Mouse (Mus musculus) ES-E14 (cell line): ENCODE measurements around the gene Zcchc3. TPM values are rescaled to one million over a fixed set of nuclear protein-coding genes. Genes with fewer than 3 reads are reported as not detected.

Source experiments
- DNase-seq: peaks from one replicate; pipeline ENCODE4 v3.0.0-alpha.2; 2013; ENCODE audit warnings: low read depth, low spot score
- H3K27ac ChIP-seq: 2 replicates; pipeline ENCODE4 v1.5.1; 2012; ENCODE audit warnings: low read depth, mild to moderate bottlenecking, low read length, moderate library complexity, mixed read lengths; ENCODE audit not compliant: poor library complexity, insufficient read depth, severe bottlenecking
- H3K36me3 ChIP-seq: 2 replicates; pipeline ENCODE4 v1.6.1; 2012; ENCODE audit warnings: mild to moderate bottlenecking, low read length, moderate library complexity, mixed read lengths; ENCODE audit not compliant: control insufficient read depth, poor library complexity, insufficient read depth, severe bottlenecking
- H3K4me1 ChIP-seq, 2 experiments: fragments of 150-350 bp in 1 of 2; sonication (generic) in 1 of 2; 2 replicates each; pipeline ENCODE4 v1.6.1; 2012; ENCODE audit warnings: low read length in 2 of 2, mild to moderate bottlenecking in 1 of 2, mixed read lengths in 1 of 2; ENCODE audit not compliant: control insufficient read depth in 2 of 2, insufficient read depth in 2 of 2, poor library complexity in 1 of 2
- H3K4me3 ChIP-seq, 2 experiments: fragments of 150-350 bp in 1 of 2; sonication (generic) in 1 of 2; 2 replicates each; pipeline ENCODE4 v1.5.1; 2012; ENCODE audit warnings: low read length in 2 of 2, low read depth in 1 of 2, mild to moderate bottlenecking in 1 of 2, mixed read lengths in 1 of 2; ENCODE audit not compliant: insufficient read depth in 1 of 2, poor library complexity in 1 of 2, severe bottlenecking in 1 of 2
- H3K9ac ChIP-seq: 2 replicates; pipeline ENCODE4 v1.6.1; 2012; ENCODE audit warnings: low read depth, mild to moderate bottlenecking, low read length, mixed read lengths; ENCODE audit not compliant: poor library complexity, insufficient read depth, severe bottlenecking
- H3K9me3 ChIP-seq: fragments of 150-350 bp; sonication (generic); 2 replicates; pipeline ENCODE4 v1.6.1; 2012; ENCODE audit warnings: low read depth, mild to moderate bottlenecking, low read length; ENCODE audit not compliant: control insufficient read depth, insufficient read depth
- CHD2 ChIP-seq: IDR thresholded peaks from 2 replicates; pipeline ENCODE4 v1.6.1; 2014; ENCODE audit warnings: mild to moderate bottlenecking, low read depth, low read length, inconsistent platforms
- HCFC1 ChIP-seq: IDR thresholded peaks from 2 replicates; pipeline ENCODE4 v1.6.1; 2012; ENCODE audit warnings: low read length, inconsistent platforms, borderline replicate concordance; ENCODE audit not compliant: insufficient read depth
- MAFK ChIP-seq: IDR thresholded peaks from 2 replicates; pipeline ENCODE4 v1.6.1; 2014; ENCODE audit warnings: mild to moderate bottlenecking, low read depth, low read length, inconsistent platforms; ENCODE audit not compliant: insufficient read depth
- ZC3H11A ChIP-seq: IDR thresholded peaks from 2 replicates; pipeline ENCODE4 v1.6.1; 2012; ENCODE audit warnings: low read depth, mild to moderate bottlenecking, inconsistent platforms, low read length, borderline replicate concordance
- ZNF384 ChIP-seq: IDR thresholded peaks from 2 replicates; pipeline ENCODE4 v1.6.1; 2012; ENCODE audit warnings: low read depth, low read length, inconsistent platforms
- in situ Hi-C, 2 experiments: fragments of 600-800 bp; cut with MboI; formaldehyde crosslinking; loops; one replicate each; pipeline ENCODE4 v1.15.1; 2025; ENCODE audit warnings: low sequenced_read_pairs in 2 of 2, inconsistent platforms in 1 of 2; ENCODE audit not compliant: unreplicated experiment in 2 of 2
- total RNA-seq: library from RNA; depleted of rRNA; stranded (reverse); fragments of 300-350 nt; gene quantifications from 2 replicates; pipeline ENCODE4 v1.2.3, GENCODE M21; 2012

Gene Zcchc3
- total RNA-seq, 1 experiment = 21.4 TPM

GRCm38 (mm10) chr2:152384191-152384590 lies 30.6 kb downstream of the Zcchc3 start:
- Histone ChIP-seq H3K4me1 (peaks cover 0 to 5% of the 10 kb centered on the region in 2 experiments; a peak in 1 of 4 replicates), H3K9me3 (no peaks in the 10 kb centered on the region), H3K36me3 (no peaks in the 10 kb centered on the region), H3K4me3 (no peak overlapping the region), H3K27ac (no peak overlapping the region), H3K9ac (no peak overlapping the region)
- no peak for DNase-seq
- in situ Hi-C loops = no loop called here
- TF ChIP-seq MAFK = no peak
- no peak for TF ChIP-seq CHD2
- TF ChIP-seq ZNF384 = no peak
- TF ChIP-seq HCFC1 = no peak
- TF ChIP-seq ZC3H11A = no peak

DNA sequence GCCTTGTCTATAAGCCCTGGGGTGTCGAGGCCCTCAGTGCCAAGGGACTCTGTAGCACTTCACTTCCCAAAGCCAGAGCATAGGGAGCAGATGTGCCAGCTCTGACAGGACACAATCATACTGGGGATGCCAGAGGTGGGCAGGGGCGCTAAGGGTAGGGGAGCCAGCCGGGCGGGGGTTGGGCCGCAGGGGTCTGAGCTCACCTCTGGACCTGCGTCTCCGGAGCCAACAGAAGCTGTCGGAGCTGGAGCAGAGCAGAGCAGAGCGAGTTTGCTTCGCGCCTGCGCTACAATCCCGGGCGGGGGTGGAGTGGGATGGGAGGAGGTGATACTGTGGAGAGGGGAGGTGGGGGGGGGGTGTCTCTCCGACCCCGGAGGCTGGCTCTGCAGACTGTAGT lies 38.5 kb downstream of the Zcchc3 start, which contains the start of gene Nrsn2:
Gene Nrsn2 (minus strand): TSS at position 294 of the 397 bp plus-strand sequence.
- H3K9ac ChIP-seq = peak within 1 kb of the TSS; percentile 44; the same call in 1 of the 2 replicates
- H3K36me3 ChIP-seq = no peaks in the 10 kb centered on the region
- peaks cover 2 to 20% of the 10 kb centered on the region in 2 experiments; a peak in 3 of 4 replicates for H3K4me1 ChIP-seq
- in situ Hi-C loops = no loop called here
- TF ChIP-seq CHD2 (no peak), HCFC1 (no peak), ZNF384 (no peak), MAFK (no peak), ZC3H11A (no peak)
- peak within 1 kb of the TSS; percentile 45; the same call in 1 of the 2 replicates for H3K27ac ChIP-seq
- H3K4me3 ChIP-seq = peak within 1 kb of the TSS; percentile 30 to 41
- no peaks in the 10 kb centered on the region for H3K9me3 ChIP-seq
- DNase-seq = no peak

DNA sequence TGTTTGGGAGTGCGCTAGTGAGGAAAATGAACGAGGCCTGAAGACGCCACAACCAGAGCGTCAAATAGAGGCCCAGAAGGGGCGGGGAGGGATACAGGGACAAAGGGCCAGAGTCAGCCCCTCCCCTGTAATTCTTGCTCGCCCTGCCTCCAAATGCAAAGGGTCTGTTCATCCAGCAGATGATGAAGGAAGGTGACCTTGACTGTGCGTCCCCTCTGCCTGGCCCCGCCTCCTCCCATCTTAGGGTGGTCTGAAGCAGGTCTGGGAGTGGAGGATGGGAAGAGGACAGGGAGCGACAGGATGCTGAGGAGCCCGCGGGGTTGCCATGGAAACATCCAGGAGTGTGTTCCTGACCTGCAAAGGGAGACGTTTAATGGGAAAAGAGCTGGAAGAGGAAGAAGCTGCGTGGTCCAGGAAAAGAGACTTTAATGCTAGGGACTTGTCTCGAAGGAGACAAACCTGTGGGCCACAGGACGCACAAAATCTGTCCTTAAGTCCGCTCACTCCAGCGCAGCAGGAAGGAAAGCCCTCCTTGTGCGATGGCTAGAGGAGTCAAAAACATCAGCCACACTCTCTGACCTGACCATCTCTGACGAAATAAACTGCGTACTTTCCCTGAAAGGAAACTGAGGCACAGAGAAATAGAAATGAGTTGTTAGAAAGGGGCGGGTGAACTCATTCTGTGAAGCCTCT lies 39.0 kb downstream of the Zcchc3 start:
- H3K36me3 ChIP-seq = no peaks in the 10 kb centered on the region

DNA sequence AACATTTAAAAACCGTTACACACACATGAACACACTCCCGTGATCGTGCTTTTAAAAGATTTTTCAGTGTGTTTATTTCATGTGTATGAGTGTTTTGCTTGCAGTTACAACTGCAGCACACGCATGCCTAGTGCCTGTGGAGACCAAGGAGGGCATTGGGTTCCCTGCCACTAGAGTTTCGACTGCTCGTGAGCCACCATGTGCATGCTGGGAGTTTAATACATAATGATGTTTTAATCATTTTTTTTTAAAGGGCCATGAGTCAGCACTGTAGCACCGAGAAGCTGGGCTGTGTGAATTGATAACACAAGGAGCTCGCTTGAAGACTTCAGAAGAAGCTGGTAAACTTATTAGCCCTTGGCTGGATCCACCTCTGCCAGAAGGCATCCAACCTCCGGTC lies 41.3 kb downstream of the Zcchc3 start:
- in situ Hi-C loops = no loop called here
- H3K9me3 ChIP-seq = no peaks in the 10 kb centered on the region
- peaks cover 2 to 19% of the 10 kb centered on the region in 2 experiments; a peak in 3 of 4 replicates for H3K4me1 ChIP-seq
- H3K36me3 ChIP-seq = no peaks in the 10 kb centered on the region
- no peak for DNase-seq
- H3K4me3 ChIP-seq = no peak overlapping the region
- TF ChIP-seq HCFC1 = no peak
- no peak for TF ChIP-seq CHD2
- H3K9ac ChIP-seq = no peak overlapping the region
- no peak overlapping the region for H3K27ac ChIP-seq

More for the DNA sequence above, 39.0 kb downstream of the Zcchc3 start:
- TF ChIP-seq ZC3H11A (no peak), ZNF384 (no peak), MAFK (no peak), CHD2 (no peak), HCFC1 (no peak)
- Histone ChIP-seq H3K27ac (peak overlapping the region; percentile 45; the same call in 1 of the 2 replicates), H3K4me1 (peaks cover 2 to 18% of the 10 kb centered on the region in 2 experiments; a peak in 3 of 4 replicates), H3K9me3 (no peaks in the 10 kb centered on the region), H3K9ac (peak overlapping the region; percentile 44; the same call in 1 of the 2 replicates), H3K4me3 (peak overlapping the region; percentile 30 to 41)
- peak; percentile 75 for DNase-seq
- in situ Hi-C loops = no loop called here

DNA sequence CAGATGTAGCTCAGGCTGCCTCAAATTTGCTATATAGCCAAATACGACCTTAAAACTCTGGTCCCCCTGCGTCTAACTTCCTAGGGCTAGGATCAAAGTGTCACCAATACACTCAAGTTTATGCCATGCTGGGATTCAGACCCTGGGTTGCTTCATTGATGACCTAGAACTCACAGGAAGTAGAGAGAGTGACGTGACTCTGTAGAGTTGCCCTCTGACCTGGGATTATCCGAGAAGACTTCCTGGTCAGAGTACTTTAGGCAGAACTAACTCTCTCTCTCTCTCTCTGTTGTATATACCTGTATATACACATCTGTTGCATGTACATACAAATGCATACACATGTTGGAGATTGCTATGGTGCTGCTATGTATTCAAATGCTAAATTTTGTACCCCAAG lies 42.2 kb downstream of the Zcchc3 start:
- Histone ChIP-seq H3K36me3 (no peaks in the 10 kb centered on the region), H3K9me3 (no peaks in the 10 kb centered on the region), H3K4me3 (no peak overlapping the region), H3K27ac (no peak overlapping the region), H3K4me1 (peaks cover 2 to 20% of the 10 kb centered on the region in 2 experiments; a peak in 3 of 4 replicates), H3K9ac (no peak overlapping the region)
- TF ChIP-seq CHD2 (no peak), ZNF384 (no peak), ZC3H11A (no peak), HCFC1 (no peak), MAFK (no peak)
- no peak for DNase-seq
- in situ Hi-C loops = no loop called here
